In genomic region chr5:51039713-51040178, GRCm38 (mm10) we compare ENCODE assay signal across 8 mouse cellular contexts.
DNase-seq lines count a peak whose midpoint lies in the region; ATAC-seq and TF ChIP-seq lines count a peak whose summit lies in the region.

No protein-coding gene starts in this region.

- no peak overlapping the region for H3K4me2 ChIP-seq in heart, embryonic 11.5 days

- no peaks in the 10 kb centered on the region for H3K27me3 ChIP-seq in heart, embryonic 11.5 days (ENCODE audit: control insufficient read depth, insufficient read depth, low read length)
- no peaks in the 10 kb centered on the region for H3K27me3 ChIP-seq in kidney, adult 2 months (replicated peaks; ENCODE audit: control insufficient read depth, insufficient read depth, low read length)

- ATAC-seq in heart, embryonic 11.5 days (replicated peaks; ENCODE audit: insufficient number of reproducible peaks, low FRiP score, low TSS enrichment): no peak
- ATAC-seq in erythroid progenitor cell, adult 5-6 weeks (replicated peaks; ENCODE audit: low FRiP score, poor library complexity, severe bottlenecking): no peak
- ATAC-seq in megakaryocyte progenitor cell, adult 5-6 weeks (replicated peaks; ENCODE audit: poor library complexity): no peak

- no peak for TF ChIP-seq POLR2A in kidney, adult 2 months (IDR thresholded peaks at IDR 0.05; ENCODE audit: low read depth, low read length)

- H3K36me3 ChIP-seq in heart, embryonic 11.5 days (ENCODE audit: control insufficient read depth, insufficient read depth, low read length): no peaks in the 10 kb centered on the region
- no peaks in the 10 kb centered on the region for H3K36me3 ChIP-seq in kidney, adult 2 months (ENCODE audit: control insufficient read depth, insufficient read depth, low read length)

- no peak overlapping the region for H3K27ac ChIP-seq in heart, embryonic 11.5 days (ENCODE audit: low read depth, low read length)
- H3K27ac ChIP-seq in kidney, adult 2 months (ENCODE audit: insufficient read depth, low read depth, low read length): peak overlapping the region; percentile 41

- no peak overlapping the region for H3K9ac ChIP-seq in heart, embryonic 11.5 days (ENCODE audit: low read depth, low read length)

- H3K9me3 ChIP-seq in heart, embryonic 11.5 days (replicated peaks; ENCODE audit: control insufficient read depth, low read length): no peaks in the 10 kb centered on the region

- TF ChIP-seq CTCF in kidney, adult 2 months (conservative IDR thresholded peaks at IDR 0.05; ENCODE audit: insufficient read depth, insufficient read length, low read depth, low read length): peak; percentile 85

- 68% methylated on average over 5 of the region's 5 CpGs for WGBS in heart, embryonic 11.5 days (ENCODE audit: insufficient replicate concordance)
- WGBS in kidney, adult 2 months: 42% methylated on average over 5 of the region's 5 CpGs

- no peak overlapping the region for H3K4me3 ChIP-seq in heart, embryonic 11.5 days (ENCODE audit: low read depth, low read length)
- H3K4me3 ChIP-seq in kidney, adult 2 months (ENCODE audit: insufficient read depth, low read depth, low read length): no peak overlapping the region

- peak; percentile 29 to 44 for DNase-seq in heart, adult 18-20 months
- peak; percentile 2 for DNase-seq in cerebellum, adult 8-10 months
- DNase-seq in kidney, adult 2 months: peak; percentile 81
- peak; percentile 1 for DNase-seq in lung, postnatal 25 days (ENCODE audit: low spot score)
- DNase-seq in spleen, postnatal 36 days (ENCODE audit: low spot score in 2 of 2): no peak

- no peaks in the 10 kb centered on the region for H3K4me1 ChIP-seq in heart, embryonic 11.5 days (ENCODE audit: control insufficient read depth, insufficient read depth, low read length)
- peaks cover 8% of the 10 kb centered on the region for H3K4me1 ChIP-seq in kidney, adult 2 months (ENCODE audit: control insufficient read depth, insufficient read depth, low read length)

Comparison
In these comparisons a context has a peak if more than half of its experiments do, and no peak if none do; other contexts are left out.
1. DNase-seq: peak in heart, adult 18-20 months (2 of 2), cerebellum, adult 8-10 months (single experiment), kidney, adult 2 months (single experiment) and lung, postnatal 25 days (single experiment); none in spleen, postnatal 36 days (0 of 2).